Mouse (Mus musculus) G1E-ER4 (cell line): ENCODE measurements around the gene Lpcat2b. TPM values are rescaled to one million over a fixed set of nuclear protein-coding genes. Genes with fewer than 3 reads are reported as not detected.

Source experiments
- GATA1 ChIP-seq: IDR thresholded peaks from one replicate; pipeline ENCODE4 v1.8.0; 2012; ENCODE audit warnings: low read length, inconsistent platforms
- polyA plus RNA-seq: library from polyadenylated mRNA; stranded (reverse); fragments of >175 nt; gene quantifications from 2 replicates; pipeline ENCODE4 v1.2.3, GENCODE M21; 2012

Lpcat2b gene
- not detected in 2 replicates for polyA plus RNA-seq

- no peak for TF ChIP-seq GATA1
These were observed at the start of gene Lpcat2b for GRCm38 (mm10) chr5:107431249-107431648. TSS of gene Lpcat2b (plus strand) at chr5:107431549.

- no peak for TF ChIP-seq GATA1
These were observed 43.6 kb upstream of the Lpcat2b start for GRCm38 (mm10) chr5:107387788-107388187.

- no peak for TF ChIP-seq GATA1
These were observed 42.0 kb upstream of the Lpcat2b start for GRCm38 (mm10) chr5:107389373-107389772.

- TF ChIP-seq GATA1: no peak
These were observed 36.9 kb upstream of the Lpcat2b start for GRCm38 (mm10) chr5:107394437-107394836.

- no peak for TF ChIP-seq GATA1
These were observed 28.9 kb upstream of the Lpcat2b start, which contains the start of gene Ephx4 for GRCm38 (mm10) chr5:107402436-107402835. TSS of gene Ephx4 (plus strand) at chr5:107402736.

GRCm38 (mm10) chr5:107403011-107403946, 28.1 kb upstream of the Lpcat2b start:
- no peak for TF ChIP-seq GATA1

- no peak for TF ChIP-seq GATA1
These were observed 27.2 kb upstream of the Lpcat2b start for GRCm38 (mm10) chr5:107403947-107404684.

GRCm38 (mm10) chr5:107405361-107405760, 26.0 kb upstream of the Lpcat2b start:
- no peak for TF ChIP-seq GATA1

- no peak for TF ChIP-seq GATA1
These were observed 21.0 kb upstream of the Lpcat2b start for GRCm38 (mm10) chr5:107410305-107410704.

GRCm38 (mm10) chr5:107411326-107411725, 20.0 kb upstream of the Lpcat2b start:
- TF ChIP-seq GATA1: no peak

GRCm38 (mm10) chr5:107412285-107412684, 19.1 kb upstream of the Lpcat2b start:
- no peak for TF ChIP-seq GATA1

- TF ChIP-seq GATA1: no peak
These were observed 16.3 kb upstream of the Lpcat2b start for GRCm38 (mm10) chr5:107415098-107415497.

GRCm38 (mm10) chr5:107421676-107422075, 9.7 kb upstream of the Lpcat2b start:
- no peak for TF ChIP-seq GATA1

- TF ChIP-seq GATA1: no peak
These were observed 2.7 kb downstream of the Lpcat2b start for GRCm38 (mm10) chr5:107434001-107434400.

GRCm38 (mm10) chr5:107436185-107436584, 4.8 kb downstream of the Lpcat2b start:
- no peak for TF ChIP-seq GATA1

GRCm38 (mm10) chr5:107436587-107437209, 5.3 kb downstream of the Lpcat2b start:
- no peak for TF ChIP-seq GATA1
